Mouse (Mus musculus) embryo, embryonic 9.5 days (tissue): ENCODE measurements at regions not wholly inside any gene's neighbourhood (a gene's known extent, or its start where the extent isn't known, plus 50 kb on each side); places are given as distances from the start of the nearest gene placed in this dataset.
A peak's percentile ranks its signal among the peaks of the same experiment; 100 is the strongest.

Experiments
- DNase-seq: peaks from one replicate; pipeline ENCODE4 v3.0.0-alpha.2; 2017; ENCODE audit errors: extremely low spot score

DNA sequence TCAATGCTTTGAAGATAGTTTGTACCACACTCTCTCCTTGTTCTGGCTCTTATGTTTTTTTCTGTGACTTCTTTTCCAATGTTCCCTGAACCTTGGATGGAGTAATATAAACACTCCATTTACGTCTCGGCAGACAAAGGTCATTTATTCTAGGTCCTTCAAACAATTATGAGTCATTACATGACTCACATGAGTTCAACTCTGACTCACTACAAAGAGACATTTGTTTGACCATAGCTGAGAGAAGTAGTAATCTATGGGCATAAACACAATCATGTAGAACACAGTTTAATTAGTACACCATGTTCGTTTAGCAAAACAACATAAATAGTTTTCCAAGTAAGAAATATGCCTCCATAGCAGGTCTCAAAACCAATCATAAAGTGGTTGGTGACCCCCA lies 59.6 kb upstream of the Hmgcll1 start:
- no peak for DNase-seq

- DNase-seq: no peak
Observed at GRCm38 (mm10) chr9:75956370-75956769, 58.3 kb upstream of the Hmgcll1 start.

DNA sequence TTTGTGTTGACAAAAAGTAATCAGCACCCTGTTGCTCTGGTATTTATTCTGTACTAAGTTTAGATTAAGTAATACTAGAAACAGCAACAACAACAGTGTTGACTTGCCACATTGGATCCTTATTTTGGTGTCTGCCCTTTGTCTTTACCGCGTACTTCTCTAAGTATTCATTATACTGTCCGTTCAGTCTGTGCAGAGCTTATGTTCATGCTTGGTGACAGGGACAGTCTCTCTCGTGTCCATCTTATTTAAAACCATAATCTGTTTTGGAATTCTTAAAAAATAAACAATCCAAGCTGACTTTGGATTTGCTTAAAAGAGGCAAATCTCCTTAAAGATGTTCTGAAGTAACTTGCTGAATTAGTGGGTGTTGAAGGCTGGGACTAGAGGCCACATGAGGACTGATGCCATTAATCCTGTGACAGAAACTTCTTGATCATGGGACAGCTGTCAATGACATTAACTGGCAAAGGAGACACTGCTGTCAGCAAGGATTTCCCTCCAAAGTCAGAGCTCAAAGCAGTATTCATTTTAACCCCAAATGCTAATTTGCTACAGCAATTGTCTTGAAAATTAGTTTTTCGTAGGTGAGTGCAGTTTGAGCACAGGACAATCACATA lies 55.8 kb upstream of the Hmgcll1 start:
- DNase-seq: no peak

DNA sequence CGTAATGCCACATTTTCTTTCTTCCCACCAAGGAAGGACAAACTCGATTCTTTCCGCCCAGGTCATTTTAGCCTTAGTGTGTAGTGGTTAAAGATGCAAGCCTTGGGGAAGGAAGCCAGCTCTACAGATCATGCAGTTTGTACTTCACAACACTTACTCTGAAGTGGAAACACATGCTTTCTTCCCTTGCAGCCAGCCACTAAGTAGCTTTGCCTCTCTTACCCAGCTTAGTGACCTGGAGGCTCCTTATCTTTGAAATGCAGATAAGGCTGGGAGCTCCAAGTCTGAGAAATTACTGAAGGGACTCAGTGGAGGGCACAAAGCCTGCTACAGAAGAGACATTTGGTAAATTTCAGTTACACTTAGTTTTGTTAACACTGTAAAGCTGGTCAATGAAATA lies 54.9 kb upstream of the Hmgcll1 start:
- peak; percentile 37 for DNase-seq

- no peak for DNase-seq
Observed at GRCm38 (mm10) chr9:75960587-75961349, 53.9 kb upstream of the Hmgcll1 start.
